In the genomic region with DNA sequence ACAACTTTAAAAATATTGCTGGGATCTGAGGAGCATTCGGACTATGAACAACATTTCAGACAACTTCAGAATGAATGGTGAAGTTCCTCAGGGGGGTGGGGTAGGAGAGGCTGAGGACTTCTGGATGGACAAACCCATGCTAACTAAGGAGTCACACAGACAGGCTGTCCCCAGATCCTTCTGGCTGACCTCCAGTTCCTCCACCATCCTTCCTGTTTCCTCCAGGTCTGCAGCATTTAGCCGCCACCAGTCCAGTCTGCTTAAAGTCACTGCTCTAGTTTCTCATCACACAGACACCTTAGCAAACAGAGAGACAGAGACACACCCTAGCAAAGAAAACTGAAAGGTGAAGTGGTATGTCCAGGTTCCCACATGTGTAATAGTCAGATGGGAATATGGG, we compare ENCODE assay signal across 13 mouse cellular contexts. TPM values are rescaled to one million over a fixed set of nuclear protein-coding genes. Genes with fewer than 3 reads are reported as not detected.
DNase-seq lines count a peak whose midpoint lies in the region; ATAC-seq and TF ChIP-seq lines count a peak whose summit lies in the region.
"Had no signal": no experiment of that assay in that cellular context is flagged by ENCODE, and none has a peak within 500 bp of the region (broad histone marks: within the 10 kb centered on the region; RNA-seq: fewer than 3 reads in every experiment).

No protein-coding gene starts in this region.

- TF ChIP-seq RAD21 in MEL (IDR thresholded peaks at IDR 0.05; ENCODE audit: low read depth, low read length) = no peak

- no peaks in the 10 kb centered on the region for H3K36me3 ChIP-seq in heart, adult 2 months (ENCODE audit: control insufficient read depth, insufficient read depth, low read length)
- peaks cover 11% of the 10 kb centered on the region; the same call in 1 of the 2 replicates for H3K36me3 ChIP-seq in heart, embryonic 12.5 days
- H3K36me3 ChIP-seq in lung, postnatal 0 days (ENCODE audit: insufficient read depth, low read length) = no peaks in the 10 kb centered on the region
- H3K36me3 ChIP-seq in MEL (ENCODE audit: control insufficient read depth in 1 of 2, insufficient read depth in 2 of 2, low read length in 2 of 2) = peaks cover 0 to 21% of the 10 kb centered on the region in 2 experiments; a peak in 2 of 4 replicates
- no peaks in the 10 kb centered on the region; the same call in 1 of the 2 replicates for H3K36me3 ChIP-seq in liver, embryonic 14.5 days (replicated peaks; ENCODE audit: control insufficient read depth, insufficient read depth, low read depth)
- H3K36me3 ChIP-seq: midbrain, embryonic 15.5 days had no signal

- 54% methylated on average over 2 of the region's 2 CpGs for WGBS in heart, adult 2 months
- 69% methylated on average over 2 of the region's 2 CpGs for WGBS in heart, embryonic 12.5 days
- 50% methylated on average over 2 of the region's 2 CpGs for WGBS in lung, postnatal 0 days
- 80% methylated on average over 2 of the region's 2 CpGs for WGBS in liver, embryonic 14.5 days (ENCODE audit: insufficient replicate concordance)

- no peak for TF ChIP-seq CTCF in heart, adult 2 months (IDR thresholded peaks at IDR 0.05)
- TF ChIP-seq CTCF in lung, postnatal 0 days (IDR thresholded peaks at IDR 0.05) = no peak
- TF ChIP-seq CTCF in MEL (IDR thresholded peaks at IDR 0.05 in 2 of 3, conservative IDR thresholded peaks at IDR 0.05 in 1 of 3; ENCODE audit: control insufficient read depth in 1 of 3, insufficient read depth in 1 of 3, low read depth in 2 of 3, low read length in 3 of 3, poor library complexity in 1 of 3, severe bottlenecking in 1 of 3) = no peak
- TF ChIP-seq CTCF in liver, embryonic 14.5 days (IDR thresholded peaks at IDR 0.05; ENCODE audit: low read depth) = no peak
- no peak for TF ChIP-seq CTCF in layer of hippocampus, adult 2 months (conservative IDR thresholded peaks at IDR 0.05)

- ATAC-seq in heart, embryonic 12.5 days (ENCODE audit: insufficient number of reproducible peaks, low FRiP score) = no peak
- ATAC-seq in lung, postnatal 0 days = no peak
- no peak for ATAC-seq in liver, embryonic 14.5 days (ENCODE audit: insufficient read depth)
- ATAC-seq: midbrain, embryonic 15.5 days had no signal

- H3K27me3 ChIP-seq in heart, adult 2 months (ENCODE audit: control insufficient read depth, insufficient read depth, low read length) = no peaks in the 10 kb centered on the region
- H3K27me3 ChIP-seq in heart, embryonic 12.5 days (replicated peaks) = no peaks in the 10 kb centered on the region
- no peaks in the 10 kb centered on the region for H3K27me3 ChIP-seq in lung, postnatal 0 days (replicated peaks; ENCODE audit: insufficient read depth, low read length)
- no peaks in the 10 kb centered on the region for H3K27me3 ChIP-seq in MEL (ENCODE audit: control insufficient read depth in 1 of 2, insufficient read depth in 2 of 2, low read length in 2 of 2)
- no peaks in the 10 kb centered on the region for H3K27me3 ChIP-seq in liver, embryonic 14.5 days (ENCODE audit: control insufficient read depth, insufficient read depth, low read length)
- H3K27me3 ChIP-seq: liver, embryonic 15.5 days; midbrain, embryonic 15.5 days had no signal

- H3K4me3 ChIP-seq in heart, adult 2 months = no peak overlapping the region
- no peak overlapping the region for H3K4me3 ChIP-seq in heart, embryonic 12.5 days
- no peak overlapping the region for H3K4me3 ChIP-seq in lung, postnatal 0 days (ENCODE audit: low read depth, low read length)
- H3K4me3 ChIP-seq in MEL (ENCODE audit: control insufficient read depth in 1 of 2, insufficient read depth in 1 of 2, low read depth in 2 of 2, low read length in 2 of 2) = no peak overlapping the region
- no peak overlapping the region for H3K4me3 ChIP-seq in liver, embryonic 14.5 days (ENCODE audit: insufficient read depth in 1 of 2, low read depth in 2 of 2, low read length in 2 of 2)
- no peak overlapping the region for H3K4me3 ChIP-seq in layer of hippocampus, adult 2 months
- H3K4me3 ChIP-seq: midbrain, embryonic 15.5 days had no signal

- H3K4me2 ChIP-seq in heart, embryonic 12.5 days = no peak overlapping the region
- H3K4me2 ChIP-seq in lung, postnatal 0 days (replicated peaks; ENCODE audit: low read depth, low read length) = no peak overlapping the region
- peak overlapping the region; percentile 97; the same call in 1 of the 2 replicates for H3K4me2 ChIP-seq in liver, embryonic 14.5 days (ENCODE audit: low read depth)
- H3K4me2 ChIP-seq: midbrain, embryonic 15.5 days had no signal

- H3K27ac ChIP-seq in heart, adult 2 months = 0 out of 2 replicates have a peak overlapping the region, but pooled peaks have one; percentile 7
- H3K27ac ChIP-seq in heart, embryonic 12.5 days (ENCODE audit: poor library complexity, severe bottlenecking) = no peak overlapping the region
- H3K27ac ChIP-seq in lung, postnatal 0 days (ENCODE audit: low read length) = no peak overlapping the region
- H3K27ac ChIP-seq in MEL (ENCODE audit: control insufficient read depth, low read depth, low read length) = 0 out of 2 replicates have a peak overlapping the region, but pooled peaks have one; percentile 16
- H3K27ac ChIP-seq in liver, embryonic 14.5 days = no peak overlapping the region
- H3K27ac ChIP-seq in layer of hippocampus, adult 2 months = no peak overlapping the region
- H3K27ac ChIP-seq: kidney, postnatal 0 days; liver, embryonic 15.5 days; midbrain, embryonic 15.5 days had no signal

- intact Hi-C loops in heart, adult 2 months (cut with DNase I) = no loop called here

- no peaks in the 10 kb centered on the region for H3K9me3 ChIP-seq in heart, embryonic 12.5 days (replicated peaks)
- no peaks in the 10 kb centered on the region for H3K9me3 ChIP-seq in lung, postnatal 0 days (ENCODE audit: low read length)
- H3K9me3 ChIP-seq in MEL (replicated peaks; ENCODE audit: insufficient read depth, low read length) = no peaks in the 10 kb centered on the region
- no peaks in the 10 kb centered on the region for H3K9me3 ChIP-seq in liver, embryonic 14.5 days (ENCODE audit: control insufficient read depth, low read length)
- H3K9me3 ChIP-seq: liver, embryonic 15.5 days; midbrain, embryonic 15.5 days had no signal

- no peak for TF ChIP-seq EP300 in heart, adult 2 months (IDR thresholded peaks at IDR 0.05; ENCODE audit: insufficient read depth, low read depth, low read length)
- no peak for TF ChIP-seq EP300 in lung, postnatal 0 days (IDR thresholded peaks at IDR 0.05)
- TF ChIP-seq EP300 in MEL (IDR thresholded peaks at IDR 0.05; ENCODE audit: low read depth in 1 of 2, low read length in 2 of 2) = no peak
- TF ChIP-seq EP300 in liver, embryonic 14.5 days (IDR thresholded peaks at IDR 0.05; ENCODE audit: low read depth) = no peak

- no peak overlapping the region for H3K9ac ChIP-seq in heart, adult 2 months (ENCODE audit: low read depth, low read length)
- no peak overlapping the region for H3K9ac ChIP-seq in heart, embryonic 12.5 days
- H3K9ac ChIP-seq in lung, postnatal 0 days (replicated peaks; ENCODE audit: low read depth) = no peak overlapping the region
- H3K9ac ChIP-seq in MEL (ENCODE audit: control insufficient read depth, low read depth, low read length, poor library complexity, severe bottlenecking) = peak overlapping the region; percentile 79; the same call in 1 of the 2 replicates
- H3K9ac ChIP-seq in liver, embryonic 14.5 days (replicated peaks) = no peak overlapping the region
- H3K9ac ChIP-seq: liver, embryonic 15.5 days; midbrain, embryonic 15.5 days had no signal

- peaks cover 4% of the 10 kb centered on the region for H3K4me1 ChIP-seq in heart, adult 2 months (ENCODE audit: control insufficient read depth, insufficient read depth, low read length)
- H3K4me1 ChIP-seq in heart, embryonic 12.5 days (replicated peaks) = peaks cover 17% of the 10 kb centered on the region
- H3K4me1 ChIP-seq in lung, postnatal 0 days (ENCODE audit: insufficient read depth, low read depth, low read length) = peaks cover 6% of the 10 kb centered on the region; the same call in 1 of the 2 replicates
- H3K4me1 ChIP-seq in MEL (ENCODE audit: control insufficient read depth in 1 of 2, insufficient read depth in 2 of 2, low read length in 2 of 2) = peaks cover 2 to 15% of the 10 kb centered on the region in 2 experiments; a peak in 2 of 4 replicates
- H3K4me1 ChIP-seq in liver, embryonic 14.5 days (replicated peaks; ENCODE audit: control insufficient read depth in 2 of 2, insufficient read depth in 2 of 2, low read length in 1 of 2) = peaks cover 10 to 15% of the 10 kb centered on the region in 2 experiments

- no peak for TF ChIP-seq POLR2A in heart, adult 2 months (IDR thresholded peaks at IDR 0.05; ENCODE audit: insufficient read depth, low read depth, low read length)
- TF ChIP-seq POLR2A in MEL (IDR thresholded peaks at IDR 0.05; ENCODE audit: control insufficient read depth in 1 of 2, insufficient read depth in 1 of 2, low read depth in 1 of 2, low read length in 2 of 2, poor library complexity in 1 of 2) = no peak

- DNase-seq in heart, adult 2 months = peak in 1 of 2 experiments; percentile 18
- peak; percentile 37 for DNase-seq in lung, postnatal 14 days
- no peak for DNase-seq in lung, postnatal 0 days (ENCODE audit: low spot score)
- peak; percentile 36 for DNase-seq in MEL (ENCODE audit: low read depth, low spot score)
- DNase-seq in liver, embryonic 14.5 days (ENCODE audit: low read depth in 3 of 3, low spot score in 3 of 3) = no peak
- DNase-seq in layer of hippocampus, adult 2 months (ENCODE audit: low spot score in 2 of 2) = no peak
- DNase-seq in gastrocnemius, adult 18-20 months (ENCODE audit: low spot score) = no peak
- DNase-seq: gastrocnemius, postnatal 10 days; thymus, postnatal 14 days had no signal

- no peaks in the 10 kb centered on the region for H3K79me2 ChIP-seq in heart, adult 2 months (replicated peaks; ENCODE audit: control insufficient read depth, insufficient read depth, low read length)
- H3K79me2 ChIP-seq in MEL (ENCODE audit: control insufficient read depth, insufficient read depth, low read length, poor library complexity) = peaks cover 39% of the 10 kb centered on the region

RNA-seq across cellular contexts. Expression of gene Asxl2, which starts 2.5 kb away (rescaled TPM):
- 10 to 100 TPM; 18.8 to 21.9 TPM for total RNA-seq in heart, adult 2 months (2021)
- 4.0 and 7.8 TPM in 2 replicates for polyA plus RNA-seq in heart, adult 2 months (2012; rRNA removed)
- polyA plus RNA-seq in heart, embryonic 12.5 days (2016; fragmentation: Nextera tagmentation; extraction: Ambion mirVana) = 22.6 and 24.5 TPM in 2 replicates
- polyA plus RNA-seq in lung, postnatal 0 days (2015; fragmentation: Nextera tagmentation; extraction: Ambion mirVana) = 8.5 and 9.4 TPM in 2 replicates
- 18.8 and 19.2 TPM in 2 replicates for total RNA-seq in MEL (2012; rRNA removed)
- polyA plus RNA-seq in MEL (2012; ENCODE audit: insufficient read depth in 1 of 2, insufficient read length in 2 of 2, low read depth in 1 of 2, low replicate concordance in 2 of 2, missing spikeins in 1 of 2) = 10 to 100 TPM; 26.2 to 62.0 TPM
- 5.9 and 6.7 TPM in 2 replicates for polyA plus RNA-seq in liver, embryonic 14.5 days (2012; rRNA removed)
- 7.2 and 8.9 TPM in 2 replicates for polyA plus RNA-seq in liver, embryonic 14.5 days (2014; fragmentation: Nextera tagmentation; extraction: Ambion mirVana)
- 10 to 100 TPM; 32.6 to 34.3 TPM for total RNA-seq in layer of hippocampus, adult 2 months (2021)
- total RNA-seq in gastrocnemius, adult 18-20 months (2021) = 10 to 100 TPM; 15.2 to 17.1 TPM

RNA-seq across cellular contexts. Expression of gene Kif3c, which starts 59.2 kb away (rescaled TPM):
- 1 to 10 TPM; 4.8 to 5.5 TPM for total RNA-seq in heart, adult 2 months (2021)
- polyA plus RNA-seq in heart, adult 2 months (2012; rRNA removed) = 3.5 and 9.1 TPM in 2 replicates
- 8.6 and 10.7 TPM in 2 replicates for polyA plus RNA-seq in heart, embryonic 12.5 days (2016; fragmentation: Nextera tagmentation; extraction: Ambion mirVana)
- polyA plus RNA-seq in lung, postnatal 0 days (2015; fragmentation: Nextera tagmentation; extraction: Ambion mirVana) = 5.6 and 5.9 TPM in 2 replicates
- 2.5 and 3.4 TPM in 2 replicates for total RNA-seq in MEL (2012; rRNA removed)
- polyA plus RNA-seq in MEL (2012; ENCODE audit: insufficient read depth in 1 of 2, insufficient read length in 2 of 2, low read depth in 1 of 2, low replicate concordance in 2 of 2, missing spikeins in 1 of 2) = 1 to 10 TPM in 1 of 2 experiments, not detected in 1; 5.6 TPM
- polyA plus RNA-seq in liver, embryonic 14.5 days (2012; rRNA removed) = 0.42 and 0.58 TPM in 2 replicates
- polyA plus RNA-seq in liver, embryonic 14.5 days (2014; fragmentation: Nextera tagmentation; extraction: Ambion mirVana) = 0.58 and 0.61 TPM in 2 replicates
- 100 to 1,000 TPM; 167 to 169 TPM for total RNA-seq in layer of hippocampus, adult 2 months (2021)
- 10 to 100 TPM; 24.0 to 30.5 TPM for total RNA-seq in gastrocnemius, adult 18-20 months (2021)

Comparison
In these comparisons a context has a peak if more than half of its experiments do, and no peak if none do; other contexts are left out.
1. DNase-seq: peak in lung, postnatal 14 days (single experiment) and MEL (single experiment); none in lung, postnatal 0 days (single experiment), liver, embryonic 14.5 days (0 of 3), layer of hippocampus, adult 2 months (0 of 2) and gastrocnemius, adult 18-20 months (single experiment).
2. H3K27ac ChIP-seq: peak in heart, adult 2 months (single experiment) and MEL (single experiment); none in heart, embryonic 12.5 days (single experiment), lung, postnatal 0 days (single experiment), liver, embryonic 14.5 days (single experiment) and layer of hippocampus, adult 2 months (single experiment).